In the genomic region with DNA sequence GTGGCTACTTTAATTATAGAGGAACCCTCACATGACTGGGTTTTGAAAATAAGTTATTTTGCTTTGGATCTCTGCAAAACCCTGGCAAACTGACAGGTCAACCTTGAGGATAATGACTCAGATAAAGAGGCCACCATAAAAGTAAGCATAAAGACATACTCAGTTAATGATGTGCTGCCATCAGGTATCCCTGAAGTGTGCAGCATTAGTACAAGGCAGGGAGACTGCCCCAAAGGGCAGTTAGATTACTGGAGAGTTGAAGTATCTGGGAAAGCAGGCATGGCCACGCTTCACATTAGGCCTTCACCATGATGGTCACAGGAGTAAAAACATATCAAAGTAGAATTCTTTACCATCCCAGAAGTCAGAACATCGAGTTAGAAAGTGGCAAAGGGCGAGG, we compare ENCODE assay signal across 9 mouse cellular contexts. TPM values are rescaled to one million over a fixed set of nuclear protein-coding genes. Genes with fewer than 3 reads are reported as not detected.
A peak's percentile ranks its signal among the peaks of the same experiment; 100 is the strongest.
DNase-seq lines count a peak whose midpoint lies in the region; ATAC-seq and TF ChIP-seq lines count a peak whose summit lies in the region.
"Had no signal": no experiment of that assay in that cellular context is flagged by ENCODE, and none has a peak within 500 bp of the region (broad histone marks: within the 10 kb centered on the region; RNA-seq: fewer than 3 reads in every experiment).

No protein-coding gene starts in this region.

- no peaks in the 10 kb centered on the region for H3K27me3 ChIP-seq in lung, embryonic 14.5 days (ENCODE audit: insufficient read depth, low read length)
- no peaks in the 10 kb centered on the region for H3K27me3 ChIP-seq in forebrain, embryonic 15.5 days
- no peaks in the 10 kb centered on the region for H3K27me3 ChIP-seq in limb, embryonic 11.5 days (ENCODE audit: control insufficient read depth, insufficient read depth, low read length)
- H3K27me3 ChIP-seq in stomach, embryonic 15.5 days (replicated peaks) = no peaks in the 10 kb centered on the region

- peak overlapping the region; percentile 57 for H3K4me2 ChIP-seq in lung, embryonic 14.5 days
- H3K4me2 ChIP-seq in forebrain, embryonic 15.5 days (replicated peaks) = peak overlapping the region; percentile 71
- peak overlapping the region; percentile 49 for H3K4me2 ChIP-seq in limb, embryonic 11.5 days (ENCODE audit: low read depth, severe bottlenecking)
- H3K4me2 ChIP-seq in stomach, embryonic 15.5 days = peak overlapping the region; percentile 46

- H3K4me1 ChIP-seq in lung, embryonic 14.5 days (ENCODE audit: insufficient read depth) = no peaks in the 10 kb centered on the region
- H3K4me1 ChIP-seq in forebrain, embryonic 15.5 days = 0 out of 2 replicates have a peak, but pooled peaks cover 12% of the 10 kb centered on the region
- H3K4me1 ChIP-seq in limb, embryonic 11.5 days (ENCODE audit: control insufficient read depth, insufficient read depth, low read length) = no peaks in the 10 kb centered on the region
- H3K4me1 ChIP-seq in stomach, embryonic 15.5 days = no peaks in the 10 kb centered on the region

- DNase-seq in lung, embryonic 14.5 days = no peak
- no peak for DNase-seq in lung, postnatal 10 days
- DNase-seq in limb, embryonic 11.5 days (ENCODE audit: low spot score) = no peak
- DNase-seq in urinary bladder, adult 2 months (ENCODE audit: low spot score) = no peak
- DNase-seq in spleen, adult 18-20 months = no peak
- DNase-seq: cerebellum, adult 11 months had no signal

- peak overlapping the region; percentile 62 for H3K4me3 ChIP-seq in lung, embryonic 14.5 days (ENCODE audit: low read depth, low read length)
- no peak overlapping the region for H3K4me3 ChIP-seq in forebrain, embryonic 15.5 days
- H3K4me3 ChIP-seq in limb, embryonic 11.5 days (ENCODE audit: low read depth, low read length) = peak overlapping the region; percentile 52
- H3K4me3 ChIP-seq in stomach, embryonic 15.5 days (replicated peaks) = peak overlapping the region; percentile 57

- H3K36me3 ChIP-seq in lung, embryonic 14.5 days (ENCODE audit: insufficient read depth) = peaks cover 17% of the 10 kb centered on the region
- no peaks in the 10 kb centered on the region for H3K36me3 ChIP-seq in forebrain, embryonic 15.5 days
- peaks cover 5% of the 10 kb centered on the region; the same call in 1 of the 2 replicates for H3K36me3 ChIP-seq in limb, embryonic 11.5 days (ENCODE audit: control insufficient read depth, insufficient read depth, low read length)
- H3K36me3 ChIP-seq in stomach, embryonic 15.5 days = no peaks in the 10 kb centered on the region

- H3K9me3 ChIP-seq in lung, embryonic 14.5 days (ENCODE audit: low read depth, low read length) = no peaks in the 10 kb centered on the region
- H3K9me3 ChIP-seq in forebrain, embryonic 15.5 days = no peaks in the 10 kb centered on the region
- H3K9me3 ChIP-seq in limb, embryonic 11.5 days (ENCODE audit: control insufficient read depth, low read length) = no peaks in the 10 kb centered on the region
- no peaks in the 10 kb centered on the region for H3K9me3 ChIP-seq in stomach, embryonic 15.5 days

- no peak for TF ChIP-seq CTCF in lung, embryonic 14.5 days (IDR thresholded peaks at IDR 0.05; ENCODE audit: low read depth)

- no peak overlapping the region for H3K27ac ChIP-seq in lung, embryonic 14.5 days (ENCODE audit: low read depth)
- H3K27ac ChIP-seq in forebrain, embryonic 15.5 days (replicated peaks) = no peak overlapping the region
- no peak overlapping the region for H3K27ac ChIP-seq in limb, embryonic 11.5 days (replicated peaks; ENCODE audit: low read depth, low read length)
- no peak overlapping the region for H3K27ac ChIP-seq in stomach, embryonic 15.5 days

- 20% methylated on average over 3 of the region's 3 CpGs for WGBS in lung, embryonic 14.5 days
- WGBS in forebrain, embryonic 15.5 days = 77% methylated on average over 3 of the region's 3 CpGs
- WGBS in limb, embryonic 11.5 days = 79% methylated on average over 3 of the region's 3 CpGs
- WGBS in stomach, embryonic 15.5 days = 34% methylated on average over 3 of the region's 3 CpGs

- H3K9ac ChIP-seq in lung, embryonic 14.5 days = peak overlapping the region; percentile 78
- no peak overlapping the region for H3K9ac ChIP-seq in forebrain, embryonic 15.5 days (replicated peaks)
- no peak overlapping the region for H3K9ac ChIP-seq in limb, embryonic 11.5 days (ENCODE audit: low read length)
- no peak overlapping the region for H3K9ac ChIP-seq in stomach, embryonic 15.5 days

- ATAC-seq in lung, embryonic 14.5 days (ENCODE audit: insufficient read depth) = no peak
- ATAC-seq in forebrain, embryonic 15.5 days (replicated peaks) = no peak
- no peak for ATAC-seq in limb, embryonic 11.5 days (ENCODE audit: insufficient number of reproducible peaks, low FRiP score, low TSS enrichment, low read depth)
- no peak for ATAC-seq in stomach, embryonic 15.5 days (ENCODE audit: insufficient read depth, low FRiP score, low read depth)

RNA-seq across cellular contexts. Expression of gene Gpx8, which starts 1.3 kb away (rescaled TPM):
- 159 and 170 TPM in 2 replicates for polyA plus RNA-seq in lung, embryonic 14.5 days (2014; fragmentation: Nextera tagmentation; extraction: Ambion mirVana)
- polyA plus RNA-seq in forebrain, embryonic 15.5 days (2015; fragmentation: Nextera tagmentation; extraction: Ambion mirVana) = 43.9 and 47.7 TPM in 2 replicates
- 111 and 115 TPM in 2 replicates for polyA plus RNA-seq in limb, embryonic 11.5 days (2014; fragmentation: Nextera tagmentation; extraction: Ambion mirVana)
- polyA plus RNA-seq in stomach, embryonic 15.5 days (2015; fragmentation: Nextera tagmentation; extraction: Ambion mirVana) = 137 and 143 TPM in 2 replicates
- 105 and 114 TPM in 2 replicates for polyA plus RNA-seq in urinary bladder, adult 2 months (2012; rRNA removed)

RNA-seq across cellular contexts. Expression of gene Cdc20b, which starts 10.0 kb away (rescaled TPM):
- polyA plus RNA-seq in lung, embryonic 14.5 days (2014; fragmentation: Nextera tagmentation; extraction: Ambion mirVana) = 0.28 TPM in 1 of 2 replicates, not detected in the other
- 0.52 and 0.64 TPM in 2 replicates for polyA plus RNA-seq in forebrain, embryonic 15.5 days (2015; fragmentation: Nextera tagmentation; extraction: Ambion mirVana)
- not detected in 2 replicates for polyA plus RNA-seq in limb, embryonic 11.5 days (2014; fragmentation: Nextera tagmentation; extraction: Ambion mirVana)
- polyA plus RNA-seq in stomach, embryonic 15.5 days (2015; fragmentation: Nextera tagmentation; extraction: Ambion mirVana) = not detected in 2 replicates
- polyA plus RNA-seq in urinary bladder, adult 2 months (2012; rRNA removed) = not detected in 2 replicates
- polyA plus RNA-seq: gonadal fat pad, adult 2 months had no signal

RNA-seq across cellular contexts. Expression of gene Mcidas, which starts 51.2 kb away (rescaled TPM):
- polyA plus RNA-seq in lung, embryonic 14.5 days (2014; fragmentation: Nextera tagmentation; extraction: Ambion mirVana) = 1.1 and 2.2 TPM in 2 replicates
- polyA plus RNA-seq in forebrain, embryonic 15.5 days (2015; fragmentation: Nextera tagmentation; extraction: Ambion mirVana) = 0.69 and 1.1 TPM in 2 replicates
- polyA plus RNA-seq in limb, embryonic 11.5 days (2014; fragmentation: Nextera tagmentation; extraction: Ambion mirVana) = not detected in 2 replicates
- polyA plus RNA-seq in stomach, embryonic 15.5 days (2015; fragmentation: Nextera tagmentation; extraction: Ambion mirVana) = 0.21 and 0.35 TPM in 2 replicates
- 0.14 and 0.25 TPM in 2 replicates for polyA plus RNA-seq in urinary bladder, adult 2 months (2012; rRNA removed)

RNA-seq across cellular contexts. Expression of gene Gzma, which starts 55.9 kb away (rescaled TPM):
- polyA plus RNA-seq in lung, embryonic 14.5 days (2014; fragmentation: Nextera tagmentation; extraction: Ambion mirVana) = not detected in 2 replicates
- polyA plus RNA-seq in forebrain, embryonic 15.5 days (2015; fragmentation: Nextera tagmentation; extraction: Ambion mirVana) = not detected in 2 replicates
- polyA plus RNA-seq in limb, embryonic 11.5 days (2014; fragmentation: Nextera tagmentation; extraction: Ambion mirVana) = not detected in 2 replicates
- polyA plus RNA-seq in stomach, embryonic 15.5 days (2015; fragmentation: Nextera tagmentation; extraction: Ambion mirVana) = 1.3 and 1.8 TPM in 2 replicates
- 4.0 and 5.1 TPM in 2 replicates for polyA plus RNA-seq in urinary bladder, adult 2 months (2012; rRNA removed)

RNA-seq across cellular contexts. Expression of gene Ccno, which starts 57.3 kb away (rescaled TPM):
- polyA plus RNA-seq in lung, embryonic 14.5 days (2014; fragmentation: Nextera tagmentation; extraction: Ambion mirVana) = 5.2 and 5.8 TPM in 2 replicates
- 1.2 and 2.3 TPM in 2 replicates for polyA plus RNA-seq in forebrain, embryonic 15.5 days (2015; fragmentation: Nextera tagmentation; extraction: Ambion mirVana)
- polyA plus RNA-seq in limb, embryonic 11.5 days (2014; fragmentation: Nextera tagmentation; extraction: Ambion mirVana) = 0.15 TPM in 1 of 2 replicates, not detected in the other
- polyA plus RNA-seq in stomach, embryonic 15.5 days (2015; fragmentation: Nextera tagmentation; extraction: Ambion mirVana) = 0.50 and 0.67 TPM in 2 replicates
- polyA plus RNA-seq in urinary bladder, adult 2 months (2012; rRNA removed) = 0.57 and 0.67 TPM in 2 replicates
